Mouse (Mus musculus) lung, embryonic 14.5 days (tissue): ENCODE measurements at regions not wholly inside any gene's neighbourhood (a gene's known extent, or its start where the extent isn't known, plus 50 kb on each side); places are given as distances from the start of the nearest gene placed in this dataset.

Experiments
- ATAC-seq: fragments of 200-750 bp; cut with Nextera tagmentation; 2 replicates; pipeline ENCODE4 v1.8.0; 2017; ENCODE audit warnings: mild to moderate bottlenecking, moderate TSS enrichment, moderate library complexity; ENCODE audit not compliant: insufficient read depth
- DNase-seq: peaks from one replicate; pipeline ENCODE4 v3.0.0-alpha.2; 2015
- H3K27ac ChIP-seq: fragments of 300-500 bp; sonication (generic); 2 replicates; pipeline ENCODE4 v1.5.1; 2014; ENCODE audit warnings: low read depth, mild to moderate bottlenecking, moderate library complexity
- H3K27me3 ChIP-seq: fragments of 300-500 bp; sonication (generic); 2 replicates; pipeline ENCODE4 v1.6.1; 2014; ENCODE audit warnings: low read length, control low read depth; ENCODE audit not compliant: insufficient read depth
- H3K36me3 ChIP-seq: fragments of 300-500 bp; sonication (generic); 2 replicates; pipeline ENCODE4 v1.6.1; 2014; ENCODE audit warnings: control low read depth; ENCODE audit not compliant: insufficient read depth
- H3K4me1 ChIP-seq: fragments of 300-500 bp; sonication (generic); 2 replicates; pipeline ENCODE4 v1.6.1; 2014; ENCODE audit warnings: antibody characterized with exemption, control low read depth; ENCODE audit not compliant: insufficient read depth
- H3K4me2 ChIP-seq: fragments of 300-500 bp; sonication (generic); 2 replicates; pipeline ENCODE4 v1.6.1; 2014; ENCODE audit warnings: mild to moderate bottlenecking
- H3K4me3 ChIP-seq: fragments of 300-500 bp; sonication (generic); 2 replicates; pipeline ENCODE4 v1.5.1; 2014; ENCODE audit warnings: low read depth, low read length
- H3K9ac ChIP-seq: fragments of 300-500 bp; sonication (generic); 2 replicates; pipeline ENCODE4 v1.6.1; 2014
- H3K9me3 ChIP-seq: fragments of 300-500 bp; sonication (generic); 2 replicates; pipeline ENCODE4 v1.6.1; 2016; ENCODE audit warnings: low read depth, low read length, control low read depth
- CTCF ChIP-seq: IDR thresholded peaks from 2 replicates; pipeline ENCODE4 v1.5.1; 2016; ENCODE audit warnings: antibody characterized with exemption, low read depth
- WGBS: fragments of 180-500 bp; shearing (Covaris S2); extraction: QIAGEN DNeasy Blood & Tissue Kit; methylation state at CpG from one replicate; pipeline ENCODE4 v1.1.7; 2014; 5-methylcytosine and 5-hydroxymethylcytosine counted together

- Histone ChIP-seq H3K4me1 (no peaks in the 10 kb centered on the region), H3K27ac (no peak overlapping the region), H3K36me3 (no peaks in the 10 kb centered on the region), H3K9ac (no peak overlapping the region), H3K27me3 (no peaks in the 10 kb centered on the region), H3K9me3 (no peaks in the 10 kb centered on the region), H3K4me3 (no peak overlapping the region), H3K4me2 (no peak overlapping the region)
- no peak for TF ChIP-seq CTCF
- DNase-seq (no peak), ATAC-seq (no peak)
- 89% methylated on average over 3 of the region's 3 CpGs for WGBS
Measured at GRCm38 (mm10) chr15:62389431-62390105, 1455.4 kb downstream of the Gsdmc2 start.

DNA sequence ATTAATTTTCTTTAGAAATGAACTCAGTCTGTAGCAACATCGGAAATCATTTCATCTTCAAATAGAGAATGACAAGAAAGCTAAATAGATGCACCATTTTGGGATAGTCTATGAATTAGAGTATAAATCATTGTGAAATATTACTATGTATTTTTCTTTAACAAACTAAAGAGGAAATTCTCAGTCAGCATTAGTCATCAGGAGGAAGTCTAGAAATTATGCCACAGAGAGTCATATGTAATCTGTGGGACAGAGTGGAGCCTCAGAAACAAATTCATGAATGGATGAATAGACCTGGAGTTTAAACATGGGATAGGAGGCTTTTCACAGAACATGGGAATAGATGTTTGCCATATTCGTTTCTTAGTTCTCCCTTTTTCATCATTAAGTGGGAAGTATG, 1459.4 kb upstream of the A1bg start:
- Histone ChIP-seq H3K27me3 (no peaks in the 10 kb centered on the region), H3K4me3 (no peak overlapping the region), H3K36me3 (no peaks in the 10 kb centered on the region), H3K4me1 (no peaks in the 10 kb centered on the region), H3K27ac (no peak overlapping the region), H3K9ac (no peak overlapping the region), H3K4me2 (no peak overlapping the region), H3K9me3 (no peaks in the 10 kb centered on the region)
- TF ChIP-seq CTCF: no peak
- DNase-seq: no peak
- 69% methylated on average over 2 of the region's 2 CpGs for WGBS
- ATAC-seq: no peak

DNA sequence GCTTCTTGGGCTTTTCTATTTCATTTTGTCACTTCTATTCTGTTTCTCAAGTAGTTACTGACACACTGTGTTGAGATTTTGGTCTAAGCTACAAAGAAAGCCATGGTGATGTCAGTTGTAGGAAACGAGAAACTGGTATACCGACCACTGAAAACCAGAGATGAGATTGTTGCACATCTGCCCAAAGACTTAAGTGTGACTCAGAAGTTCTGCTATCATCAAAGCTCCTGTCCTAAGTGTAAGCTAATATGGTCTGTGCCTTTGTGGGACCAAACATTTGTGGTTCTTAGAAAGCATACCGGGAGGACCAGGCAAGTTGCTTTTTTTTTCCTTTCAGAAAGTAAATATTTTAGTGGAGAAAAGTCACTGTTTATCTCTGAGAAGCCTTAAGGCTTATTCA, 1451.8 kb upstream of the A1bg start:
- 68% methylated on average over 3 of the region's 3 CpGs for WGBS

DNA sequence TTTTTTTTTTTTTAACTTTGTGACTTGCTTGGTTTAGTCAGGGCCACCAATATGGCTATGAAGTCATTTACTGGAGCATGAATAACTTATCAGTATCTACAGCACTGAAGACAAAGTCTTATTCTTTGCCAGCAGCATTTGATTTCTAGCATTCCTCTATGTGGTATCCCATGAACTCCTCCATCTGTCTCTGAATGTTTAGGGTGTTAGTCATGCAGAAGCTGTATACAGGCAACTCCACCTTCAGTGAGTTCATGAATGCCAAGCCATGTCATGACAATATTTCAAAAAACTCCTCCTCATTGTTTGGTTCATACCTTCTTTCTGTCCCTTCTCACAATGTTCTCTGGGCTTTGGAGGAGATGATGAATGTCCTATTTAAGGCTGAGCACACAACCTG, 1438.4 kb upstream of the A1bg start:
- no peaks in the 10 kb centered on the region for H3K27me3 ChIP-seq
- H3K9ac ChIP-seq: no peak overlapping the region
- no peaks in the 10 kb centered on the region for H3K36me3 ChIP-seq
- TF ChIP-seq CTCF: no peak
- H3K27ac ChIP-seq: no peak overlapping the region
- no peak overlapping the region for H3K4me2 ChIP-seq
- ATAC-seq (no peak), DNase-seq (no peak)
- no peaks in the 10 kb centered on the region for H3K9me3 ChIP-seq
- no peaks in the 10 kb centered on the region for H3K4me1 ChIP-seq
- H3K4me3 ChIP-seq: no peak overlapping the region

More for the DNA sequence above, 1451.8 kb upstream of the A1bg start:
- Histone ChIP-seq H3K4me3 (no peak overlapping the region), H3K27ac (no peak overlapping the region), H3K9ac (no peak overlapping the region), H3K36me3 (no peaks in the 10 kb centered on the region), H3K4me1 (no peaks in the 10 kb centered on the region), H3K9me3 (no peaks in the 10 kb centered on the region), H3K27me3 (no peaks in the 10 kb centered on the region), H3K4me2 (no peak overlapping the region)
- no peak for DNase-seq
- ATAC-seq: no peak
- TF ChIP-seq CTCF: no peak

DNA sequence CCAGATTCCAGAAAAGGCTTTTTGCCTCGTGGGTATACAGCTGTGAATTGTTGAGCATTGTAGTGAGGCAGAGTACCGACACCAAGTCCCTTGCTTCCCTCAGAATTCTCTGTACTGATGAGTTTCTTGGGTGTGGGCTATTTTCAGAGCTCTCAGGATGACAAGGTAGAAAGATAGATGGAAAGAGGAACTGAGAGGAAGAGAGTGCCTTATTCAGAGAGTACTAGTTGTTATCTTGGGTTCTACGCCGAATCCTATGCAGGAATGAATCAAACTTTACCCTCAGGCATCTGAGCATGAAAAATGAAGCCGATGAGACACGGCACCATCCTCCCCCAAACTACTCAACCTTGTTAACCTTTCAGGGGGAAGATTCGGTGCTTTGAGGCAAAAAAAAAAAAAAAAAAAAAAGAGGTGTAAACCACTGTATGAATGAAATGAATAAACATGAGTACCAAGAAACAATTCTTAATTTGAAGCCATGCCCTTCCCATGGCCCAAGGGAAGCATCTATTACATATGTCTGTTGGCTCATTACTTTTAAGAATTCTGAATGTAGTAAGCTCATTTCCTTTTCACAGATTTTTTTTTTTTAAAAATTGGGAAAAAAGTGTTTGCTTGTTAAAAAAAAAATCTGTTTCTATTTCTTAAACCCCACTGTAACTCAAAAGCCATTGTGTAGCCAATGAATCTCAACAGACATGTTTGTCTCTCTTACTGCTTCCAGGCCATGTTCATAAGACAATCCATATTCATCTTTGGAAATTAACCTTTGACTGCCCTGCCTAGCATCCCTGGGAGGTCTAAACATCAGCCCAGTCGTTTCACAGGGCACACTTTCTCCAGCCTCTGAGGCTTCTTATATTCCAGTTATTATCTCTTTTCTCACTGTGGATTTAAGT, 1435.8 kb upstream of the A1bg start:
- no peaks in the 10 kb centered on the region for H3K9me3 ChIP-seq
- no peaks in the 10 kb centered on the region for H3K27me3 ChIP-seq
- no peak for ATAC-seq
- H3K4me3 ChIP-seq: no peak overlapping the region
- H3K9ac ChIP-seq: no peak overlapping the region
- no peak for DNase-seq
- no peak for TF ChIP-seq CTCF
- no peak overlapping the region for H3K4me2 ChIP-seq
- H3K27ac ChIP-seq: no peak overlapping the region
- H3K36me3 ChIP-seq: no peaks in the 10 kb centered on the region
- no peaks in the 10 kb centered on the region for H3K4me1 ChIP-seq
- 69% methylated on average over 8 of the region's 8 CpGs for WGBS

GRCm38 (mm10) chr15:62353786-62354185, 1431.0 kb upstream of the A1bg start:
- H3K4me1 ChIP-seq: no peaks in the 10 kb centered on the region
- 63% methylated on average over 4 of the region's 4 CpGs for WGBS
- no peak overlapping the region for H3K9ac ChIP-seq
- no peak overlapping the region for H3K4me3 ChIP-seq
- DNase-seq (peak; percentile 35), ATAC-seq (no peak)
- no peak for TF ChIP-seq CTCF
- H3K27ac ChIP-seq: no peak overlapping the region
- no peaks in the 10 kb centered on the region for H3K27me3 ChIP-seq
- no peaks in the 10 kb centered on the region for H3K9me3 ChIP-seq
- H3K36me3 ChIP-seq: no peaks in the 10 kb centered on the region
- H3K4me2 ChIP-seq: no peak overlapping the region
